10 mouse cellular contexts compared by ENCODE assay signal in the genomic region with DNA sequence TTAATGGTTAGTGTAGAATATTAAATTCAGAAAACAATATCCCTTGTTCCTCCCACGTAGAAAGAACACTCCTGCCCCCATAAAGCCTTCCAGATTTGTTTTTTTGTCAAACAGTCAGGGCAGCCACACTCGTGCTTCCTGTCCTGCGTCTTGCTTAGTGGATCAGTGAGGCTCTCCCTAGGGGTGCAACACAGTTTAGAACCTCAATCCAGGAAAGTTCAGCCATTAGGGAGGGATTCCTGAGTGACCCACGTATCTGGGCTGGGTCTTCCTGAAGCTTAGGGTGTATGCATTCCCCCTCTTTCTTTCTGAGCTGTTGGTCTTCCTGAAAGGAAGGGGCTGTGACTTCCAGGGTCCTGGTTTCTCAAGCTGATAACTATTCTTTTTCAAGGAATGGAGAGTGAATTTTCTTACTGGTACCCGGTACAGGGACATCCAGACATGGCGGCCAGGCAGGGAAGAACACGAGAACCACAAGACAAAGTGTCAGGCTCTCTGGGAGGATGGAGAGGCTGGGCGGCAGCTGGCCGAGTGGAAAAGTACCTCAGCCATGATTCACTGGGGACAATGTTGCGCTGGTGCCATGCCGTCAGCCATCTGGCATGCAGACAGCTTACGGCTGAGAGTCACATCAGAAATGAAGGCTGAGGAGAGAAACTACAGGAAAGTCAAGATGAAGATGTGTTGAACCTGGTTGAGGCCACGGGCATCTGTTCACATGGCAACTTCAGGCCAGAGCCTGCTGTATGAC. TPM values are rescaled to one million over a fixed set of nuclear protein-coding genes. Genes with fewer than 3 reads are reported as not detected.
DNase-seq lines count a peak whose midpoint lies in the region; ATAC-seq lines count a peak whose summit lies in the region.
"Had no signal": no experiment of that assay in that cellular context is flagged by ENCODE, and none has a peak within 500 bp of the region (broad histone marks: within the 10 kb centered on the region; RNA-seq: fewer than 3 reads in every experiment).

No protein-coding gene starts in this region.

- H3K9ac ChIP-seq in heart, embryonic 11.5 days (ENCODE audit: low read depth, low read length) = no peak overlapping the region
- H3K9ac ChIP-seq in midbrain, embryonic 14.5 days (replicated peaks; ENCODE audit: low read length) = no peak overlapping the region
- no peak overlapping the region for H3K9ac ChIP-seq in midbrain, embryonic 13.5 days (replicated peaks)
- no peak overlapping the region for H3K9ac ChIP-seq in kidney, embryonic 16.5 days (replicated peaks; ENCODE audit: low read length)
- H3K9ac ChIP-seq in kidney, embryonic 15.5 days = no peak overlapping the region

- no peaks in the 10 kb centered on the region for H3K9me3 ChIP-seq in heart, embryonic 11.5 days (replicated peaks; ENCODE audit: control insufficient read depth, low read length)
- H3K9me3 ChIP-seq in midbrain, embryonic 14.5 days (ENCODE audit: control insufficient read depth, low read length) = no peaks in the 10 kb centered on the region
- H3K9me3 ChIP-seq in midbrain, embryonic 13.5 days = no peaks in the 10 kb centered on the region
- no peaks in the 10 kb centered on the region for H3K9me3 ChIP-seq in kidney, embryonic 16.5 days (ENCODE audit: low read length)
- no peaks in the 10 kb centered on the region for H3K9me3 ChIP-seq in kidney, embryonic 15.5 days (replicated peaks)

- H3K36me3 ChIP-seq in heart, embryonic 11.5 days (ENCODE audit: control insufficient read depth, insufficient read depth, low read length) = no peaks in the 10 kb centered on the region
- no peaks in the 10 kb centered on the region for H3K36me3 ChIP-seq in midbrain, embryonic 14.5 days (ENCODE audit: control insufficient read depth, insufficient read depth, low read length)
- H3K36me3 ChIP-seq in midbrain, embryonic 13.5 days = no peaks in the 10 kb centered on the region
- no peaks in the 10 kb centered on the region for H3K36me3 ChIP-seq in kidney, embryonic 16.5 days (ENCODE audit: insufficient read depth, low read length)
- no peaks in the 10 kb centered on the region for H3K36me3 ChIP-seq in kidney, embryonic 15.5 days

- peak; percentile 50 to 51 for DNase-seq in heart, adult 18-20 months
- peak; percentile 16 for DNase-seq in midbrain, embryonic 14.5 days
- peak; percentile 36 for DNase-seq in cerebellum, adult 9-11 months
- DNase-seq in left cerebral cortex, postnatal 4 days = peak; percentile 81
- DNase-seq: lung, adult 18-20 months had no signal

- intact Hi-C loops in left cerebral cortex, postnatal 4 days (cut with DNase I) = no loop called here

- H3K27ac ChIP-seq in heart, embryonic 11.5 days (ENCODE audit: low read depth, low read length) = no peak overlapping the region
- no peak overlapping the region for H3K27ac ChIP-seq in midbrain, embryonic 14.5 days (replicated peaks; ENCODE audit: low read depth, low read length)
- no peak overlapping the region for H3K27ac ChIP-seq in midbrain, embryonic 13.5 days
- H3K27ac ChIP-seq in kidney, embryonic 16.5 days (ENCODE audit: low read length) = no peak overlapping the region
- no peak overlapping the region for H3K27ac ChIP-seq in kidney, embryonic 15.5 days

- WGBS in heart, embryonic 11.5 days (ENCODE audit: insufficient replicate concordance) = 67% methylated on average over 13 of the region's 13 CpGs
- WGBS in midbrain, embryonic 14.5 days = 70% methylated on average over 13 of the region's 13 CpGs
- 68% methylated on average over 13 of the region's 13 CpGs for WGBS in midbrain, embryonic 13.5 days
- WGBS in kidney, embryonic 16.5 days = 64% methylated on average over 13 of the region's 13 CpGs
- 63% methylated on average over 13 of the region's 13 CpGs for WGBS in kidney, embryonic 15.5 days

- no peak for ATAC-seq in heart, embryonic 11.5 days (replicated peaks; ENCODE audit: insufficient number of reproducible peaks, low FRiP score, low TSS enrichment)
- no peak for ATAC-seq in midbrain, embryonic 14.5 days (ENCODE audit: low FRiP score, low TSS enrichment)
- no peak for ATAC-seq in midbrain, embryonic 13.5 days
- ATAC-seq in kidney, embryonic 16.5 days (ENCODE audit: low FRiP score, low TSS enrichment) = no peak
- ATAC-seq in kidney, embryonic 15.5 days (replicated peaks; ENCODE audit: low FRiP score) = no peak

- no peak overlapping the region for H3K4me3 ChIP-seq in heart, embryonic 11.5 days (ENCODE audit: low read depth, low read length)
- no peak overlapping the region for H3K4me3 ChIP-seq in midbrain, embryonic 14.5 days (replicated peaks; ENCODE audit: low read depth, low read length)
- H3K4me3 ChIP-seq in midbrain, embryonic 13.5 days (replicated peaks) = no peak overlapping the region
- H3K4me3 ChIP-seq in kidney, embryonic 16.5 days (ENCODE audit: low read length) = no peak overlapping the region
- H3K4me3 ChIP-seq in kidney, embryonic 15.5 days (replicated peaks) = no peak overlapping the region

- H3K4me1 ChIP-seq in heart, embryonic 11.5 days (ENCODE audit: control insufficient read depth, insufficient read depth, low read length) = no peaks in the 10 kb centered on the region
- H3K4me1 ChIP-seq in midbrain, embryonic 14.5 days (ENCODE audit: control insufficient read depth, insufficient read depth, low read length) = no peaks in the 10 kb centered on the region
- no peaks in the 10 kb centered on the region for H3K4me1 ChIP-seq in midbrain, embryonic 13.5 days (replicated peaks)
- H3K4me1 ChIP-seq in kidney, embryonic 16.5 days (ENCODE audit: insufficient read depth, low read length) = no peaks in the 10 kb centered on the region
- H3K4me1 ChIP-seq in kidney, embryonic 15.5 days = no peaks in the 10 kb centered on the region

- no peak overlapping the region for H3K4me2 ChIP-seq in heart, embryonic 11.5 days
- no peak overlapping the region for H3K4me2 ChIP-seq in midbrain, embryonic 14.5 days (ENCODE audit: low read length)
- no peak overlapping the region for H3K4me2 ChIP-seq in midbrain, embryonic 13.5 days (replicated peaks)
- no peak overlapping the region for H3K4me2 ChIP-seq in kidney, embryonic 16.5 days (replicated peaks; ENCODE audit: low read depth, low read length)
- no peak overlapping the region for H3K4me2 ChIP-seq in kidney, embryonic 15.5 days

- H3K27me3 ChIP-seq in heart, embryonic 11.5 days (ENCODE audit: control insufficient read depth, insufficient read depth, low read length) = no peaks in the 10 kb centered on the region
- no peaks in the 10 kb centered on the region for H3K27me3 ChIP-seq in midbrain, embryonic 14.5 days (ENCODE audit: control insufficient read depth, insufficient read depth, low read length)
- no peaks in the 10 kb centered on the region for H3K27me3 ChIP-seq in midbrain, embryonic 13.5 days
- no peaks in the 10 kb centered on the region for H3K27me3 ChIP-seq in kidney, embryonic 16.5 days (ENCODE audit: insufficient read depth, low read length)
- H3K27me3 ChIP-seq in kidney, embryonic 15.5 days = no peaks in the 10 kb centered on the region

RNA-seq across cellular contexts. Expression of gene Htra1, which starts 12.8 kb away (rescaled TPM):
- 100 to 1,000 TPM; 109 to 122 TPM for total RNA-seq in heart, adult 18-20 months (2021)
- 38.7 TPM in 2 replicates for polyA plus RNA-seq in heart, embryonic 11.5 days (2014; fragmentation: Nextera tagmentation; extraction: Ambion mirVana)
- polyA plus RNA-seq in midbrain, embryonic 14.5 days (2014; fragmentation: Nextera tagmentation; extraction: Ambion mirVana) = 6.9 and 12.7 TPM in 2 replicates
- 4.3 and 6.2 TPM in 2 replicates for polyA plus RNA-seq in midbrain, embryonic 13.5 days (2015; fragmentation: Nextera tagmentation; extraction: Ambion mirVana)
- 10 to 100 TPM; 45.2 to 48.8 TPM for total RNA-seq in left cerebral cortex, postnatal 4 days (2021)
- polyA plus RNA-seq in kidney, embryonic 16.5 days (2015; fragmentation: Nextera tagmentation; extraction: Ambion mirVana) = 8.3 and 13.4 TPM in 2 replicates
- polyA plus RNA-seq in kidney, embryonic 15.5 days (2015; fragmentation: Nextera tagmentation; extraction: Ambion mirVana) = 13.4 and 14.3 TPM in 2 replicates
- total RNA-seq: CH12.LX had no signal

RNA-seq across cellular contexts. Expression of gene Plekha1, which starts 57.6 kb away (rescaled TPM):
- 10 to 100 TPM; 34.3 to 36.6 TPM for total RNA-seq in heart, adult 18-20 months (2021)
- polyA plus RNA-seq in heart, embryonic 11.5 days (2014; fragmentation: Nextera tagmentation; extraction: Ambion mirVana) = 41.4 and 51.7 TPM in 2 replicates
- polyA plus RNA-seq in midbrain, embryonic 14.5 days (2014; fragmentation: Nextera tagmentation; extraction: Ambion mirVana) = 65.1 and 77.7 TPM in 2 replicates
- polyA plus RNA-seq in midbrain, embryonic 13.5 days (2015; fragmentation: Nextera tagmentation; extraction: Ambion mirVana) = 54.6 and 55.5 TPM in 2 replicates
- total RNA-seq in left cerebral cortex, postnatal 4 days (2021) = 100 to 1,000 TPM; 132 to 140 TPM
- polyA plus RNA-seq in kidney, embryonic 16.5 days (2015; fragmentation: Nextera tagmentation; extraction: Ambion mirVana) = 91.6 and 101 TPM in 2 replicates
- 76.5 and 80.9 TPM in 2 replicates for polyA plus RNA-seq in kidney, embryonic 15.5 days (2015; fragmentation: Nextera tagmentation; extraction: Ambion mirVana)

Comparison
In these comparisons a context has a peak if more than half of its experiments do, and no peak if none do; other contexts are left out.
1. DNase-seq: peak in every context shown above with its lines; median percentile 81 in left cerebral cortex, postnatal 4 days; 50 in heart, adult 18-20 months; 36 in cerebellum, adult 9-11 months; 16 in midbrain, embryonic 14.5 days.